Mouse (Mus musculus) spleen, postnatal 0 days (tissue): ENCODE results near the gene Olfr649. TPM values are rescaled to one million over a fixed set of nuclear protein-coding genes. Genes with fewer than 3 reads are reported as not detected.

Source experiments
- polyA plus RNA-seq: library from polyadenylated mRNA; unstranded; fragments of >200 nt; fragmentation: Nextera tagmentation; extraction: Ambion mirVana; gene quantifications from 2 replicates; pipeline ENCODE4 v1.2.1, GENCODE M21; 2015

Olfr649 gene
- not detected in 2 replicates for polyA plus RNA-seq

DNA sequence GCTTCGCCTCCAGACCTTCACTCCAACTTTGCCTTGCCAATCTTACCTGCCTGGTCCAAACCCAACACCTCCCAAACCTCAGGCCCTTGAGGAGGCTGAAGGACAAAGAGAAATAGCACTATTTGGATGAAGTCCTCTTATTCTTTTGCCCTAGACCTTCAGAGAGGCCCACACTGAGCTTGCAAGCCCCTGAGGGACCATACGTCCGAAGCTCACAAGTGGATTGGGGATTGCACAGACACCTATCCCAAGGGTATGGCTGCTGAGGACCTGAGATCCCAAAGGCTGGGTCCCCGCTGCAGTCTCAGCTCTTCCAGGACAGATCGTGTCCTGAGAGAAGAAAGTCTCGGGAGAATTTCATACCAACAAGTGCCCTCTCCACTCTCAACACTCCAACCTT, at the start of gene Olfr649:
Olfr649 (minus strand) TSS at position 101 of the 400 bp plus-strand sequence.

DNA sequence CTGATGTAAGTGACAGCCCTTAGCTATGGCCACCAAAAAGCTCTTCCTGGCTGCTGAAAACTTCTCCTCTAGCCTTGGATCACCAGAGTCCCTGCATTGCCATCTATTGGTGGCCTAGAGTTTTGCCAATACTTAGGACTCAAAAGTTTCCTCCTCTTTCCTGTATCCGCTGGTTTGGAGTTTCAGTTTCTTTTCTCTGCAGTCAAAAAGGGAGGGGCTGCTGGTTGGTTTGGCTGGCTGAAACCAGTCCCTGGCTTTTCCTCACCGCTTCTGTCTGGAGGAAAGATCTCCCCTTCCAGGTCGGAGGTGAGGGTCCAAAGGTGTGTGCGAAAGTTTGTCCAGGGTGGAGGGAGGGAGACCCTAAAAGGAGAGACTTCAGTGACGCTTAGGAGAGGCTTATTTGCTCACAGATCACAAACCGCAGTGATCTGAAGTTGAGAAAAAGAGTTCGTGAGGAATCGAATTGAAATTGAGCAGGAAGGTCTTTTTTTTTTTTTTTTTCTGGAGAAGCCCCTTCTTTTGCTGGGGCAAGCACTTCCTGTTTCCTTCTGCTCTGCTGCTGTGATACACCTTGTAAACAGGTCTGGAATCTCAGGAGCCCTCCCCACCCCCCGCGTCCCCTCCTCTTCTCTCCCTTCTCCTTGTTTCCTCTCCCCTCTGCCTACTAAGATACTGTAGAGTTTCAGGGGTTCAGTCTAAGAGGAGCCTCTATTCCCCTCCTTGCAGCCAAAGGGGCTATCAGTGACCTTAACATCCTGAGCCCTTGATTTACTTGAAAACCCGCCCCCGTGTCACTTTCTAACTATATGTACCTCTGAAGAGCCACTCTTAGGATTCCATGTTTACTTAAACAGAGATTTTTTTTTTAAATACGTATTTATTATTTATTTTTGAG, 48.7 kb upstream of the Olfr649 start, which contains the start of gene Trim34a:
Trim34a (plus strand) TSS at position 171 of the 895 bp plus-strand sequence.

DNA sequence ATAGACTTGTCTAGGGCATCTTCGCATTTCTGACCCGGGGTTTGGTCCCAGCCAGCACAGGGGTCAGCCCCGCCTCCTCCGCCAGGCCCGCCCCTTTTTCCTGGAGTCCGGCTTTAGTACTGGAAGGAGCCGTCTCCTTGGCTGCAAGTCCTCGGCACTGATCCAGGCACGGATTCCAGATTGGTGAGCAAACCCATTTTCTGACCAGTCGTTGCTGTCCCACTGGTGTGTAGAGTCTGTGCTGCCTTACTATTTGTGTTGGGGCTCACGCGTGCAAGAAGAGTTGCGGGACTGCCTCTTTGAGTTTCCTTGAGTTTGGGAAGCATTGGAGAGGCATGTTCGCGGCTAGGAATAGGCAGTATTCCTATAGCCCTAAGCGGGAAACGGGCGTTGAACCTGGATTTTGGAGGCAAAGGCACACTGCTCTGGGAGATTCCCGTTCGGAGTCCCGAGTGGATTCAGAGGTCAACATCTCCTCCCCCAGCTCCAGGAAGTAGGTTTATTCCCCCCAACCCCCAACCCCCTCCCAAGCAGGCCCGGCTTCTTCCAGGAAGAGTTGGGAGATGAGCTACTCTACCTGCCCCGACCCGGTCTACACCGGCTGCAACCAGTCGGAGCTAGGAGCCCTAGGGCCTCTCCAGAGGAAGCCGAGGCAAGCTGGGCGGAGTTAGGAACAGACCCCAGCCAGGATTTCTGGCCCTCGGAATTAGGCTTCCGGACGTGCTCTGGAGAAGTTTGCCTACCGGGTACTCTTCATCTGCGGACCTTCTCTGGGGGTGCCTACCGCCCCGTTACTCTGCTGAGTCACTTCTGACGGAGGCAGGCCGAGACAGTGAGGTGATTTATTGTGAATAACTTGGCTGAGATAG, 23.1 kb upstream of the Olfr649 start, which contains the start of gene Trim6:
Trim6 (plus strand) TSS at position 93 of the 869 bp plus-strand sequence.

DNA sequence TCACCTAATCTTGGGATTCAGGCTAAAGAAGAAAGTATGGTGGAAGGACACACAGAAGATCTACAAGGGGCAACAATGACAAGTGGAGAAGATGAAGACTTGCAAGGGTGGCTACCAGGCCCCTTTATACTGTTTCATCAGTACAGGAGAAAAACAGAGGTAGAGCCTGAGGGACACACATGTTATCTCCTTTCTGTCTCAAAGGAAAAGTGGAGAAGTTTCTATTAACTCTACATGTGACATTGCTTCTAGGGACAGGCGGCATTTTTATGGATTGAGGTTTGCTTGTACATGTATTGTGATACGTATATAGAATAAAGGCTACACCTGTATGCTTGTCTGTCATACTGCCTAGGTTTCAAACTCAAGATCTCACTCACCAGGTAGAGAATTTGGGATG, 12.5 kb downstream of the Olfr649 start, which contains the start of gene Olfr648:
Olfr648 (minus strand) TSS at position 101 of the 400 bp plus-strand sequence.

DNA sequence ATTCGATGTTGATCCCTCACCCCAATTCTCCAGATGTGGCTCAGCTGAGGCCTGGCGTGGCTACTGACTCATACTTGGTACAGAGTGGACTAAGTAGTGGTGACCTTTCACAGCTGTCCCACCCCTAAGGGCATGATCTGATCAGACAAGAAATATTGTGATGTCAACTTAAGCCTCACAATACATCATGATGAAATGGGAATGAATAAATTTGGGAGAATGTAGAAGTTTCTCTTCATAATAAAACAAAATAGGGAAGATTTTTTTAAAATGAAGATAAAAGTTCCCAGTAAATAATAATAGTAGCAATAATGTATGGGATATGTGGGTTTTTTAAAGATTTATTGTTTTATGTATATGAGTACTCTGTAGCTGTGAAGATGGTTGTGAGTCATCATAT, 45.3 kb downstream of the Olfr649 start, which contains the start of gene Ubqlnl:
Ubqlnl (minus strand) TSS at position 101 of the 400 bp plus-strand sequence.

DNA sequence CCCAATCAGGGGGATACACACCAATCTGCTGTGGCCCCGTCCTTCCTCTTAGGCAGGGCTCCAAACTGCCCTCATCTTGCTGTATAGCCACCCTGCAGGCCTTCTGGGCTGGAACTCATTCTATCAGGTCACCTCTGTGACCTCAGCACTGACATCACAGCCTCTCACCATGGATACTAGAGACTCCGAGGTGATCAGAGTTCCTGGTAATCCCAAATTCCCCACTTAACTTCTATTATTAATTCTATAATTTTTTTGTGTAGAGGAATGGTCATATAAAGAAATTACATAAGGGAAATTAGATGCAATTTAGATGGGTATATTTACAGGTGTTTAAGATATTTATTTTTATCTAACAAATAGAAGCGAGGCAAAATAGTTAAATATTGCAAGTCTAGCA, 52.6 kb downstream of the Olfr649 start, which contains the start of gene Ubqln3:
Ubqln3 (minus strand) TSS at position 101 of the 400 bp plus-strand sequence.

Other genes starting within 250 kb of the Olfr649 start
- gene Olfr635, start 224.8 kb downstream of the Olfr649 start, polyA plus RNA-seq, result not detected in 2 replicates
- gene Olfr638, start 197.2 kb downstream of the Olfr649 start, polyA plus RNA-seq, result not detected in 2 replicates
- gene Olfr639, start 178.7 kb downstream of the Olfr649 start, polyA plus RNA-seq, result not detected in 2 replicates
- gene Olfr640, start 170.4 kb downstream of the Olfr649 start, polyA plus RNA-seq, result not detected in 2 replicates
- gene Olfr641, start 160.5 kb downstream of the Olfr649 start, polyA plus RNA-seq, result not detected in 2 replicates
- gene Olfr642, start 143.3 kb downstream of the Olfr649 start, polyA plus RNA-seq, result not detected in 2 replicates
- not detected in 2 replicates for gene 4930516K23Rik, start 134.5 kb downstream of the Olfr649 start, polyA plus RNA-seq
- gene Olfr644, start 124.1 kb downstream of the Olfr649 start, polyA plus RNA-seq, result not detected in 2 replicates
- gene Olfr645, start 110.5 kb downstream of the Olfr649 start, polyA plus RNA-seq, result not detected in 2 replicates
- not detected in 2 replicates for gene Olfr646, start 91.1 kb downstream of the Olfr649 start, polyA plus RNA-seq
- gene Ubqln5, start 66.2 kb downstream of the Olfr649 start, polyA plus RNA-seq, result not detected in 2 replicates
- gene Olfr643, start 58.6 kb downstream of the Olfr649 start, polyA plus RNA-seq, result not detected in 2 replicates
- not detected in 2 replicates for gene Ubqln3, start 52.7 kb downstream of the Olfr649 start, polyA plus RNA-seq
- gene Ubqlnl, start 45.4 kb downstream of the Olfr649 start, polyA plus RNA-seq, result not detected in 2 replicates
- 0.07 TPM in 1 of 2 replicates, not detected in the other for gene Olfm5, start 31.2 kb downstream of the Olfr649 start, polyA plus RNA-seq
- gene Olfr648, start 12.6 kb downstream of the Olfr649 start, polyA plus RNA-seq, result 0.08 and 0.15 TPM in 2 replicates
- 0.65 and 1.2 TPM in 2 replicates for gene Trim6, start 22.8 kb upstream of the Olfr649 start, polyA plus RNA-seq
- gene Trim34a, start 48.5 kb upstream of the Olfr649 start, polyA plus RNA-seq, result 5.6 and 7.4 TPM in 2 replicates
- gene Trim5, start 92.1 kb upstream of the Olfr649 start, polyA plus RNA-seq, result 2.3 and 2.9 TPM in 2 replicates
- gene Trim12a, start 119.5 kb upstream of the Olfr649 start, polyA plus RNA-seq, result 13.9 and 19.1 TPM in 2 replicates
- 0.13 TPM in 1 of 2 replicates, not detected in the other for gene Trim34b, start 133.5 kb upstream of the Olfr649 start, polyA plus RNA-seq
- gene Trim12c, start 157.4 kb upstream of the Olfr649 start, polyA plus RNA-seq, result 5.1 and 7.7 TPM in 2 replicates
- gene Trim30b, start 173.9 kb upstream of the Olfr649 start, polyA plus RNA-seq, result 6.6 and 7.3 TPM in 2 replicates
- gene Trim30c, start 204.9 kb upstream of the Olfr649 start, polyA plus RNA-seq, result 0.32 and 0.52 TPM in 2 replicates